Mouse (Mus musculus) heart, postnatal 0 days (tissue): ENCODE data around the gene Nceh1. TPM values are rescaled to one million over a fixed set of nuclear protein-coding genes. Genes with fewer than 3 reads are reported as not detected.

ENCODE experiments used
- ATAC-seq: fragments of 200-750 bp; cut with Nextera tagmentation; 2 replicates; pipeline ENCODE4 v1.8.0; 2017; ENCODE audit warnings: low read depth, moderate number of reproducible peaks, moderate library complexity; ENCODE audit not compliant: insufficient read depth
- DNase-seq: peaks from one replicate; pipeline ENCODE4 v3.0.0-alpha.2; 2016; ENCODE audit warnings: low spot score
- H3K27ac ChIP-seq: fragments of 300-500 bp; sonication (generic); 2 replicates; pipeline ENCODE4 v1.5.1; 2014; ENCODE audit warnings: low read depth, mild to moderate bottlenecking
- H3K27me3 ChIP-seq: fragments of 300-500 bp; sonication (generic); 2 replicates; pipeline ENCODE4 v1.6.1; 2014; ENCODE audit warnings: low read length, mixed read lengths; ENCODE audit not compliant: control insufficient read depth, insufficient read depth
- H3K36me3 ChIP-seq: fragments of 300-500 bp; sonication (generic); replicated peaks from 2 replicates; pipeline ENCODE4 v1.6.1; 2014; ENCODE audit warnings: low read length, mixed read lengths; ENCODE audit not compliant: control insufficient read depth, insufficient read depth
- H3K4me1 ChIP-seq: fragments of 300-500 bp; sonication (generic); 2 replicates; pipeline ENCODE4 v1.6.1; 2014; ENCODE audit warnings: antibody characterized with exemption; ENCODE audit not compliant: control insufficient read depth, insufficient read depth
- H3K4me2 ChIP-seq: fragments of 300-500 bp; sonication (generic); 2 replicates; pipeline ENCODE4 v1.6.1; 2014; ENCODE audit warnings: low read depth, mild to moderate bottlenecking, low read length, moderate library complexity
- H3K4me3 ChIP-seq: fragments of 300-500 bp; sonication (generic); 2 replicates; pipeline ENCODE4 v1.5.1; 2014; ENCODE audit warnings: low read depth, low read length
- H3K9ac ChIP-seq: fragments of 300-500 bp; sonication (generic); replicated peaks from 2 replicates; pipeline ENCODE4 v1.6.1; 2014; ENCODE audit warnings: low read depth, low read length, mixed read lengths
- H3K9me3 ChIP-seq: fragments of 300-500 bp; sonication (generic); replicated peaks from 2 replicates; pipeline ENCODE4 v1.6.1; 2016; ENCODE audit warnings: low read length; ENCODE audit not compliant: control insufficient read depth
- CTCF ChIP-seq: IDR thresholded peaks from 2 replicates; pipeline ENCODE4 v1.5.1; 2016; ENCODE audit warnings: antibody characterized with exemption, control low read depth, low read depth
- EP300 ChIP-seq: IDR thresholded peaks from 2 replicates; pipeline ENCODE4 v1.6.1; 2016; ENCODE audit warnings: antibody characterized with exemption, low read depth
- WGBS: fragments of 180-500 bp; shearing (Covaris S2); extraction: QIAGEN DNeasy Blood & Tissue Kit; methylation state at CpG from one replicate; pipeline ENCODE4 v1.1.7; 2014; 5-methylcytosine and 5-hydroxymethylcytosine counted together
- polyA plus RNA-seq: library from polyadenylated mRNA; unstranded; fragments of >200 nt; fragmentation: Nextera tagmentation; extraction: Ambion mirVana; gene quantifications from 2 replicates; pipeline ENCODE4 v1.2.1, GENCODE M21; 2015
- total RNA-seq: library from RNA; depleted of rRNA; stranded (reverse); fragments of >200 nt; gene quantifications from 2 replicates; pipeline ENCODE4 v1.2.3, GENCODE M21; 2014; ENCODE audit warnings: low replicate concordance; rRNA removed

Nceh1 gene
- total RNA-seq (80.7 and 81.0 TPM in 2 replicates), polyA plus RNA-seq (51.6 and 67.7 TPM in 2 replicates)

GRCm38 (mm10) chr3:27182733-27183600 lies at the start of gene Nceh1:
TSS of gene Nceh1 (plus strand) at chr3:27182965.
- TF ChIP-seq CTCF (peak; percentile 92), EP300 (peak; percentile 45; the same call in 1 of the 2 replicates)
- Histone ChIP-seq H3K4me1 (no peaks in the 10 kb centered on the region), H3K9ac (peak within 1 kb of the TSS; percentile 65), H3K36me3 (no peaks in the 10 kb centered on the region), H3K4me2 (peak within 1 kb of the TSS; percentile 90), H3K27ac (peak within 1 kb of the TSS; percentile 81), H3K9me3 (no peaks in the 10 kb centered on the region), H3K4me3 (peak within 1 kb of the TSS; percentile 74), H3K27me3 (no peaks in the 10 kb centered on the region)
- peak; percentile 99 for ATAC-seq
- DNase-seq, result peak; percentile 96
- WGBS, result under 1% methylated on average over 52 of the region's 54 CpGs

GRCm38 (mm10) chr3:27140101-27140500 lies 42.7 kb upstream of the Nceh1 start:
- ATAC-seq (no peak), DNase-seq (no peak)
- no peak for TF ChIP-seq CTCF
- no peak for TF ChIP-seq EP300
- Histone ChIP-seq H3K9ac (no peak overlapping the region), H3K27ac (no peak overlapping the region), H3K36me3 (peaks cover 69% of the 10 kb centered on the region), H3K4me3 (no peak overlapping the region), H3K9me3 (no peaks in the 10 kb centered on the region), H3K4me1 (no peaks in the 10 kb centered on the region), H3K27me3 (no peaks in the 10 kb centered on the region), H3K4me2 (no peak overlapping the region)
- 84% methylated on average over 8 of the region's 8 CpGs for WGBS

GRCm38 (mm10) chr3:27143570-27143969 lies 39.2 kb upstream of the Nceh1 start:
- no peaks in the 10 kb centered on the region for H3K4me1 ChIP-seq
- H3K9me3 ChIP-seq, result no peaks in the 10 kb centered on the region
- no peak overlapping the region for H3K4me3 ChIP-seq
- TF ChIP-seq EP300 (no peak), CTCF (no peak)
- H3K27ac ChIP-seq, result no peak overlapping the region
- H3K36me3 ChIP-seq, result peaks cover 61% of the 10 kb centered on the region
- 80% methylated on average over 7 of the region's 7 CpGs for WGBS
- H3K4me2 ChIP-seq, result no peak overlapping the region
- H3K27me3 ChIP-seq, result no peaks in the 10 kb centered on the region
- ATAC-seq (no peak), DNase-seq (no peak)
- no peak overlapping the region for H3K9ac ChIP-seq

GRCm38 (mm10) chr3:27145733-27146132 lies 37.0 kb upstream of the Nceh1 start:
- H3K4me2 ChIP-seq, result no peak overlapping the region
- H3K4me3 ChIP-seq, result no peak overlapping the region
- no peaks in the 10 kb centered on the region for H3K4me1 ChIP-seq
- 84% methylated on average over 7 of the region's 7 CpGs for WGBS
- no peaks in the 10 kb centered on the region for H3K27me3 ChIP-seq
- H3K27ac ChIP-seq, result no peak overlapping the region
- peaks cover 50% of the 10 kb centered on the region for H3K36me3 ChIP-seq
- H3K9ac ChIP-seq, result no peak overlapping the region
- ATAC-seq (no peak), DNase-seq (no peak)
- TF ChIP-seq EP300 (no peak), CTCF (no peak)
- no peaks in the 10 kb centered on the region for H3K9me3 ChIP-seq

GRCm38 (mm10) chr3:27153191-27153671 lies 29.5 kb upstream of the Nceh1 start:
- Histone ChIP-seq H3K36me3 (peaks cover 9% of the 10 kb centered on the region; the same call in 1 of the 2 replicates), H3K9me3 (no peaks in the 10 kb centered on the region), H3K4me2 (peak overlapping the region; percentile 91), H3K9ac (peak overlapping the region; percentile 75), H3K4me1 (peaks cover 24% of the 10 kb centered on the region), H3K27ac (peak overlapping the region; percentile 71), H3K4me3 (peak overlapping the region; percentile 92), H3K27me3 (no peaks in the 10 kb centered on the region)
- DNase-seq (peak; percentile 30), ATAC-seq (peak; percentile 2; the same call in 1 of the 2 replicates)
- TF ChIP-seq CTCF, result no peak
- no peak for TF ChIP-seq EP300
- WGBS, result 0% methylated on average over 31 of the region's 31 CpGs
